Mouse (Mus musculus): Measurements from ENCODE around the gene Ptprc. TPM values are rescaled to one million over a fixed set of nuclear protein-coding genes. Genes with fewer than 3 reads are reported as not detected.

Gene Ptprc
- total and polyA plus RNA-seq, 2 experiments from 2014 or later: 1.1 to 1.7 TPM

DNA sequence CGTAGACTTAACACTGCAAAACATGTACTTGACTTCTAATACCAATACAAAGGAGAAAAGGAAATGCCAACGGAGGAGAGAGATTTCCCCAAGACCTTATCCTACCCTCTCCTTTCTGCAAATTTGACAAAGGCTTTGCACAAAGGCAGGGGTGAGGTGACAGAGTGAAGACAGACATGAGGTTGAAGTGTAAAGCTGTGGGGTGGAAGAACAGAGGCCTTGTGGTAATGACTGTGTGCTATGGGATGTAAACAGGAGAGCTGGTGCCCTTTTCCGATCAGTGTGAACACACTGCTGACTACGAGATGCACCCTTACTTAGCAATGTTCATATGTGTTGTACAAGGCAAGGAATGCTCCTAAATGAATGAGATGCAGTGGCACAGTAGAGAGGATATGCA is 12.6 kb upstream of the Ptprc start:
- H3K36me3 ChIP-seq (ENCODE audit: insufficient read depth): no peaks in the 10 kb centered on the region
- no peak overlapping the region for H3K4me3 ChIP-seq (ENCODE audit: low read depth, low read length)
- H3K27me3 ChIP-seq (ENCODE audit: insufficient read depth, low read length): no peaks in the 10 kb centered on the region
- ATAC-seq (no peak), DNase-seq (no peak)
- WGBS: 85% methylated on average over 4 of the region's 4 CpGs
- H3K4me1 ChIP-seq (ENCODE audit: insufficient read depth): no peaks in the 10 kb centered on the region
- no peaks in the 10 kb centered on the region for H3K9me3 ChIP-seq (ENCODE audit: low read length)
- no peak for TF ChIP-seq CTCF (IDR thresholded peaks at IDR 0.05; ENCODE audit: low read depth)
- H3K9ac ChIP-seq: no peak overlapping the region
- no peak overlapping the region for H3K27ac ChIP-seq (ENCODE audit: low read depth, low read length)
- H3K4me2 ChIP-seq (ENCODE audit: low read depth): no peak overlapping the region

DNA sequence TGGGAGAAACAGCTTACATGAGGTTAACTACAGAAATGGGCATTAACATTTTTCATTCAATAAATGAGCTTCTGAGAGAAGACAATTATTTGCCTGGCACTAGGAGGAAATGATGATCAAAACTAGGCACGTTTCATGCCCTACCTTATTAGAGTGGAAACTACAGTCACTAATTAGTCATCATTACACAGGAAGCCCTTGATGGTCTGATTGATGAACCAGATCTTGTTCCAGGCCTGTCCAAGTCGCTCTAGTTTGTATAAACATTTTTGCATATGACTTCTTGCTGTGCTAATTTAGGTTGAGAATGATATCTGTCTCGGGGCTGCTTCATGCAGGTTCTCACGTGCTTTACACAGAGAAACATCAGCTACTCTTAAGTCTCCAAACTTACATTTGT is 10.4 kb upstream of the Ptprc start:
- H3K9me3 ChIP-seq (ENCODE audit: low read length): no peaks in the 10 kb centered on the region
- H3K27ac ChIP-seq (ENCODE audit: low read depth, low read length): no peak overlapping the region
- H3K9ac ChIP-seq: no peak overlapping the region
- ATAC-seq (no peak), DNase-seq (no peak)
- no peak overlapping the region for H3K4me2 ChIP-seq (ENCODE audit: low read depth)
- no peak for TF ChIP-seq CTCF (IDR thresholded peaks at IDR 0.05; ENCODE audit: low read depth)
- no peaks in the 10 kb centered on the region for H3K27me3 ChIP-seq (ENCODE audit: insufficient read depth, low read length)
- no peaks in the 10 kb centered on the region for H3K4me1 ChIP-seq (ENCODE audit: insufficient read depth)
- H3K4me3 ChIP-seq (ENCODE audit: low read depth, low read length): no peak overlapping the region
- 48% methylated on average over 4 of the region's 4 CpGs for WGBS
- H3K36me3 ChIP-seq (ENCODE audit: insufficient read depth): no peaks in the 10 kb centered on the region

DNA sequence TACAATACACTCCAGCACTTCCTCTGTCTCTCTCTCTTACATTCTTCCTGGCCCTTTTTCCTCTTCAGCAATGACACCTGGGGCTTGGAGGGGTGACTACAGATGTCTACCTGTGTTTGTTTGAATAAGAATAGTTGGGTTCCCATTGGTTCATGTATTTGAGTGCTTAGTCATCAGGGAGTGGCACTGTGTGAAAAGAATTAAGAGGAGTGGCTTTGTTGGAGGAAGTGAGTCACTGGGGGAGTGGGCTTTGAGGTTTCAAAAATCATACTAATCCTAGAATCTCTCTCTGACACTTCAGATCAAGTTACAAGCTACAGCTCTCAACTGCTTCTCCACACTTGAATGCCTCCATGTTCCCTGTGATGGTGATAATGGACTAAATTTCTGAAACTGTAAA is 4.6 kb upstream of the Ptprc start:
- ATAC-seq: no peak
- Histone ChIP-seq H3K27ac (ENCODE audit: low read depth, low read length) (no peak overlapping the region), H3K36me3 (ENCODE audit: insufficient read depth) (no peaks in the 10 kb centered on the region), H3K4me2 (ENCODE audit: low read depth) (no peak overlapping the region), H3K4me1 (ENCODE audit: insufficient read depth) (no peaks in the 10 kb centered on the region), H3K9me3 (ENCODE audit: low read length) (no peaks in the 10 kb centered on the region), H3K27me3 (ENCODE audit: insufficient read depth, low read length) (no peaks in the 10 kb centered on the region), H3K4me3 (ENCODE audit: low read depth, low read length) (no peak overlapping the region), H3K9ac (no peak overlapping the region)
- DNase-seq: no peak
- no peak for TF ChIP-seq CTCF (IDR thresholded peaks at IDR 0.05; ENCODE audit: low read depth)

DNA sequence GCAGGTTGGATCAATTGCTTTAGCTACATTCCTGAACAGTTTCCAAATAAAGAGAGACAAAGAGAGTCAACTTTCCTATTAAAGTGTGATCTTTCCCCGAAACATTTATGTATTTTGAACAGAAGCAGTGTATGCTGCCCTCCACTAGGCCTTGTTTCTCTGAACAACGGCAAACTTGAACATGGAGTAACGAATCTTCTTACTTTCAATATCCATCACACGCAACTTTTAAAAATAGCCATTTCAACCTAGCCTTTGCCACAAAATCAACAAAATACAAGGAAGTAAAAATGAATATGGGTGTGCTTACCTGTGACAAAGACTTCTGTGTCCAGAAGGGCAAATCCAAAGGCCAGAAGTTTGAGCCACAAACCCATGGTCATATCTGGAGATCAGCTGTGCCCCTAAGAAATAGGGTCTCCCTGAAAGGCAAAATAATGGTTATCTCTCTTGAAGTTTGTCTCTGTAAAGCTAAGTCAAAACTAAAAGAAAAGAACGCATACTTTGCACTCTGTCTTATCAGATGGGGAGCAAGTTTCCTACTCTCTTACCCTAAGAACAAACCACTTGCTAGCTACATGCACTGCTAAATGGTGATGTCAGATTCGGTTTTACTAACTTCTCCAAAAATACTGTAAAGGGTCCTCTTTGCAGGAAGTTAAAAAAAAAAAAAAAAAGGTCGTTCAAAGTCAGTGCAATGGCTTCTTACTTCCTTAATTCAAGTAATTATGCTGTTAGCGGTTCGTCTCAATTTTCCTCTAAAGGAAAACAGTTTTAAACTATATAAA is 609 bp downstream of the Ptprc start:
- no peak overlapping the region for H3K4me3 ChIP-seq (ENCODE audit: low read depth, low read length)
- H3K27me3 ChIP-seq (ENCODE audit: insufficient read depth, low read length): no peaks in the 10 kb centered on the region
- H3K9ac ChIP-seq: no peak overlapping the region
- ATAC-seq (no peak), DNase-seq (no peak)
- no peak for TF ChIP-seq CTCF (IDR thresholded peaks at IDR 0.05; ENCODE audit: low read depth)
- no peak overlapping the region for H3K4me2 ChIP-seq (ENCODE audit: low read depth)
- 86% methylated on average over 9 of the region's 9 CpGs for WGBS
- H3K27ac ChIP-seq (ENCODE audit: low read depth, low read length): no peak overlapping the region
- no peaks in the 10 kb centered on the region for H3K9me3 ChIP-seq (ENCODE audit: low read length)
- no peaks in the 10 kb centered on the region for H3K4me1 ChIP-seq (ENCODE audit: insufficient read depth)
- H3K36me3 ChIP-seq (ENCODE audit: insufficient read depth): no peaks in the 10 kb centered on the region

DNA sequence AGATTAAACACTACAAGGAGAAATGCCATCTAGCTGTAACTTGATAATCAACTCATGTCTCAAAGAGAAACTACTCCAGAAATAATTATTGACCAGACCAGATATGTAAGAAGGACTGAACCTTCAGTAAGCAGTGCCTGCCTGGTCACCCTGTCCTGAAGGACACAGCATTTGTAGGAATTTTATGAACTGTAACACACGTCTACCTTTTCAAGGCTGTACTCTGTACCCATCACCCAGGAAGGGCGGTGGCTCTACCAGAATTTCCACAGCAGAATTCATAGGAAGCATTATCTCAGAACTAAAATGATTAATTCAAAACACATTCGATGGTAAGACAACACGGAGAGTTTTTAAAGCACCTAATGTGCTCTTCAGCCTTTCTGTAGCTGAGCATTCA is 1.4 kb downstream of the Ptprc start:
- no peak for DNase-seq
- WGBS: 85% methylated on average over 4 of the region's 4 CpGs
- H3K4me1 ChIP-seq (ENCODE audit: insufficient read depth): no peaks in the 10 kb centered on the region
- H3K4me2 ChIP-seq (ENCODE audit: low read depth): no peak overlapping the region
- no peak overlapping the region for H3K9ac ChIP-seq
- H3K36me3 ChIP-seq (ENCODE audit: insufficient read depth): no peaks in the 10 kb centered on the region
- H3K4me3 ChIP-seq (ENCODE audit: low read depth, low read length): no peak overlapping the region
- no peak for TF ChIP-seq CTCF (IDR thresholded peaks at IDR 0.05; ENCODE audit: low read depth)
- H3K27me3 ChIP-seq (ENCODE audit: insufficient read depth, low read length): no peaks in the 10 kb centered on the region
- no peak overlapping the region for H3K27ac ChIP-seq (ENCODE audit: low read depth, low read length)
- H3K9me3 ChIP-seq (ENCODE audit: low read length): no peaks in the 10 kb centered on the region
- ATAC-seq: no peak

DNA sequence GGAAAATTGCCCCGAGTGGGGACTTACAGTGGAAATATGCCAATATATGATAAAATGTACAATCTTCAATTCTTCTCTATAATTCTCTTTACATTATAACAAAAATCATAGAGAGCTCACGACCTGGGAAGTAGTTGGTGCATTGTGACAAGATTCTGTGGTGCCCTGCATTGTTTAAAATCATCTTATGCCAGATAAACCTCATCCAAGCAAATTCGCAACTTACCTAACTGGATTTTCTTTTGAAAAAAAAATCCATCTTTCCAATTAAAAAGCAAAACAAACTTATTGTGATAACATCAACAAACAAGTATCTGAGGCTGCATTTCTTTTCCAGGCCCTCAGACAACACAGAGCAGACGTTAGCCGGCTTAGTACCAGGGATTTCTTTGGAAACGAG is 1.8 kb downstream of the Ptprc start:
- Histone ChIP-seq H3K4me1 (ENCODE audit: insufficient read depth) (no peaks in the 10 kb centered on the region), H3K27ac (ENCODE audit: low read depth, low read length) (no peak overlapping the region), H3K4me3 (ENCODE audit: low read depth, low read length) (no peak overlapping the region), H3K9me3 (ENCODE audit: low read length) (no peaks in the 10 kb centered on the region), H3K4me2 (ENCODE audit: low read depth) (no peak overlapping the region), H3K36me3 (ENCODE audit: insufficient read depth) (no peaks in the 10 kb centered on the region), H3K9ac (no peak overlapping the region), H3K27me3 (ENCODE audit: insufficient read depth, low read length) (no peaks in the 10 kb centered on the region)
- WGBS: 82% methylated on average over 6 of the region's 6 CpGs
- no peak for DNase-seq
- no peak for ATAC-seq
- no peak for TF ChIP-seq CTCF (IDR thresholded peaks at IDR 0.05; ENCODE audit: low read depth)

DNA sequence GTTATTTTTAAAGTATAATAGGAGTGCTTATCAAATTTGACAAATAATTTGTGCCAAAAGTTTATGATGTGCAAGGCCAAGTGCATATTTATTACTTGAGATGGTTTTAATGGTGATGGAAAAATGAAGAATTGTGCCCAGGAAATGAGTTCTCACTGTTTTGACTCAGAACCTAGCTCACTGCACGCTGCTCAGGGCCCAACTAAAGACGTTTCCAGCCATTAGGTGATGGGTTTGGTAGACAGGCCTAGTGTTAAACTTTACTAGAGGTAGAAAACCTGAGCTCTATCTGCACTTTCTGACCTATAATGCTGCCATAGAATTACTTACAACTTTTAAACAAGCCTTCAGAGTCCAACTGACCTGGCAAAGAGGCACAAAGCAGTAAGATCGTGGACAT is 3.0 kb downstream of the Ptprc start:
- no peak overlapping the region for H3K4me3 ChIP-seq (ENCODE audit: low read depth, low read length)
- no peaks in the 10 kb centered on the region for H3K36me3 ChIP-seq (ENCODE audit: insufficient read depth)
- 85% methylated on average over 3 of the region's 3 CpGs for WGBS
- H3K9ac ChIP-seq: no peak overlapping the region
- ATAC-seq (no peak), DNase-seq (no peak)
- no peak for TF ChIP-seq CTCF (IDR thresholded peaks at IDR 0.05; ENCODE audit: low read depth)
- H3K4me1 ChIP-seq (ENCODE audit: insufficient read depth): no peaks in the 10 kb centered on the region
- H3K9me3 ChIP-seq (ENCODE audit: low read length): no peaks in the 10 kb centered on the region
- H3K27me3 ChIP-seq (ENCODE audit: insufficient read depth, low read length): no peaks in the 10 kb centered on the region
- no peak overlapping the region for H3K4me2 ChIP-seq (ENCODE audit: low read depth)
- H3K27ac ChIP-seq (ENCODE audit: low read depth, low read length): no peak overlapping the region
